Mouse (Mus musculus): ENCODE data around the gene Fars2. TPM values are rescaled to one million over a fixed set of nuclear protein-coding genes. Genes with fewer than 3 reads are reported as not detected.

Fars2 gene
- polyA plus RNA-seq, 1 experiment from 2014 or later, result 26.5 TPM

DNA sequence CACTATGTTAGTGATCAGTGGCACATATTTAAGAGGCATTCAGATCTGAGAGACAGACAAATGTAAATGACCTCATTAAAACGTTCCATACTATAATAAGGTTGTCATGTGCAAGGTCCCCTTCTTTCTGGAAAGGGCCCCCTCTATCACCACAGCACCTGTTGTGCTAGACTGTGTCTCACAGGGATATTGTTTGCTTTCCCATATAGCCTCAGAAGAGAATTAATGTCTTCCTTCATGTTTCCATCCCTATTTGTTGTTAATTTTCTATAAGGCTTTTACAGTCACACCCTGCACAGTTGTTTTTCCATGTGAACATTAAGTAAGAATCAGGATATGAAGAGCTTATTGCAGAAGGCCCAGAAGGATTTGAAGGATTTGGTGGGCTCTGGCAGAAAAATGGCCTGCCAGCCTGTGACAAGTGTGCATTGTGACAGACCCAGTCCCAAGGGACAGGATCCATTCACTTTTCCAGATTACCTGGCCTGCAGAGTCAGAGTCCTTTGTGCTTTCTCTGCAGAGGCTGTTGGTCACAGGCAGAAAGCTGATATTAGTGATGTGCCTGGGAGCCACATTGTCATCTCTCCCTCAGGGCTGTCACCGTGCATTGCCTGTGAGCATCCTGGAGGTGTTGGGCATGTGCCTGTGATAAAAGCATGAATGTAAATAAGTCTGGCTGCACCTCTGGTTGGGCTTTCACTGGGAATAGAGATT lies 352.4 kb downstream of the Fars2 start:
- Histone ChIP-seq H3K27me3 (ENCODE audit: poor library complexity, severe bottlenecking) (no peaks in the 10 kb centered on the region), H3K27ac (no peak overlapping the region), H3K36me3 (replicated peaks) (no peaks in the 10 kb centered on the region), H3K4me3 (no peak overlapping the region), H3K4me1 (no peaks in the 10 kb centered on the region; the same call in 1 of the 2 replicates), H3K9me3 (no peaks in the 10 kb centered on the region)
- 83% methylated on average over 2 of the region's 2 CpGs for WGBS
- no peak for DNase-seq (ENCODE audit: extremely low spot score, low spot score)

DNA sequence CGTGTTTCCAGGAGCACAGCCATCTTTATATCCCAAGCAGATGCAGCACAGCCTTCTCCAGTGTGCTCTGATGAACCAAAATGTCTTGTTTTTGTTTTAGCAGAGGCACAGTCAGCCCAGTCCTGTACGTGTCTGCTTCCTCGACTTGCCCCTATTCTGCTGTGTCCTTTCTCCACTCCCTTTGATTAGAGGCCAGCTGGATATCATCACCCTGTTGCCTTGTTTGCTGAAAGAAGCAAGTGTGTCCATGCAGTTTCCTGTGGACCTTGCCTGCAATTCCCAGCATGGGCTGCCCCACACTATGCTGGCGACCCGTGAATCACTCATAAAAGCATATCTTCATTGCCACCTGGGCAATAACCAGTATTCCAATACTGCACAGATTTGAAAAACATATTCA lies 360.4 kb downstream of the Fars2 start:
- Histone ChIP-seq H3K4me1 (no peaks in the 10 kb centered on the region), H3K27ac (no peak overlapping the region), H3K9me3 (no peaks in the 10 kb centered on the region), H3K27me3 (ENCODE audit: poor library complexity, severe bottlenecking) (no peaks in the 10 kb centered on the region), H3K36me3 (replicated peaks) (no peaks in the 10 kb centered on the region), H3K4me3 (no peak overlapping the region)
- DNase-seq (ENCODE audit: extremely low spot score, low spot score), result no peak
- WGBS, result 88% methylated on average over 5 of the region's 5 CpGs

DNA sequence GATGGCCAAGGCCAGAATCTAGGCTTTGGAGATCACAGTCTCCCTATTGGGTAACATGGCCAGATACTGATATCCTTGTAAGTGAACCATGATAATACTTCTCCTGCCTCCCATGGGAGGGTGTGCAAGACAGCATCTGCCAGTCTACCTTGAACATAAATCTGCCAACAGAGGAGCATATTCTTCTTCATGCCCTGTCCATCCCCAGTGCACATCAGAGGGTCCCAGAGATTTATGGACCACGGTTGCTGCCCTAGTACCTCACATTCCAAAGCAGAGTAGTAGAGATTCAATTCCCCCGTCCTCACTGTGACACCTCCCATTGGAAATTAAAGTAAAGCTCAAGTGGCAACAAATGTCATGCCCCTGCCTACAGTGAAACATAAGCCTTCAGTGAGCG lies 361.0 kb downstream of the Fars2 start:
- no peaks in the 10 kb centered on the region for H3K9me3 ChIP-seq
- 87% methylated on average over 3 of the region's 3 CpGs for WGBS
- no peaks in the 10 kb centered on the region for H3K27me3 ChIP-seq (ENCODE audit: poor library complexity, severe bottlenecking)
- no peak overlapping the region for H3K27ac ChIP-seq
- no peaks in the 10 kb centered on the region for H3K4me1 ChIP-seq
- H3K36me3 ChIP-seq (replicated peaks), result no peaks in the 10 kb centered on the region
- no peak overlapping the region for H3K4me3 ChIP-seq
- DNase-seq (ENCODE audit: extremely low spot score, low spot score), result no peak

- 87% methylated on average over 2 of the region's 2 CpGs for WGBS
- no peaks in the 10 kb centered on the region for H3K36me3 ChIP-seq (replicated peaks)
- no peaks in the 10 kb centered on the region for H3K9me3 ChIP-seq
- no peak overlapping the region for H3K4me3 ChIP-seq
- no peaks in the 10 kb centered on the region for H3K27me3 ChIP-seq (ENCODE audit: poor library complexity, severe bottlenecking)
- DNase-seq (ENCODE audit: extremely low spot score, low spot score), result no peak
- no peaks in the 10 kb centered on the region for H3K4me1 ChIP-seq
- no peak overlapping the region for H3K27ac ChIP-seq
Observed at GRCm38 (mm10) chr13:36480101-36480500, 362.9 kb downstream of the Fars2 start.

DNA sequence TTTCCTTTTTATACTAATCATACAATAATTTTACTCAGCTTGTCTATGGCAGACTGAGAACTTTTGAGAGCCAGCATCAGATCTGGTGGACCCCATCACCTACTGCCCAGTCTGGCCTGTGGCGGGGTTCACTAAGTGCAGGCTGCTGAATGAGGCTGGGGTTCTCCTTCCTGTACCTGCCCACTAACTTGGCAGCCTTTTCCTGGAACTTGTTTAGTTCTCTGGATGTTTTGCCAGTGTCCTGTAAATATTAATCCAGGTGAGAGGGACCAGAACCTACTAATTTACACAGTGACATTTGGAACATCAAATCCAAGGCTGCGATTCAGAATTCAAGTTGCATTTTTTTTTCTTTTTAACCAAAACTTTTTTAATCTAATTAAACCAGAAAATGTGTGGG lies 367.2 kb downstream of the Fars2 start:
- Histone ChIP-seq H3K27ac (no peak overlapping the region), H3K27me3 (ENCODE audit: poor library complexity, severe bottlenecking) (no peaks in the 10 kb centered on the region), H3K36me3 (replicated peaks) (no peaks in the 10 kb centered on the region), H3K9me3 (no peaks in the 10 kb centered on the region), H3K4me3 (no peak overlapping the region), H3K4me1 (no peaks in the 10 kb centered on the region)
- DNase-seq (ENCODE audit: extremely low spot score, low spot score), result no peak
- WGBS, result 92% methylated on average over 2 of the region's 2 CpGs

DNA sequence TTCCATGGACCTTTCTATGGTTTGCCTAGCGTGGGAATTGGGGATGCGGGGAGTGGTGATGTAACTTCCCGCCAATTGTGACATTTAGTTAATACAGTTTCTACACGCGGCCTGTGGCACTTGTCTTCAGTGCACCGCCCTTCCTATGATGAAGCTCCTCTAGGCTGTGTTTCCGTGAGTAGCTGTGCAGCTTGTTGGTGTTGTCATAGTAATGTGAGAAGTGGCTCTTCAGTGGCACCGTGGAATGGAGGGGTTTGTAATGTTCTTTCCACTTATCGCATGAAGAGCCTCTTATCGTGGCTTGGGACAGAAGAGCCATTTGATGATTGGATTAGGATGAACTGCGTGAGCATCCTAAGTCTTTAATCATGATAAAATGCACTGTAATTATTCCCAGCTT lies 369.5 kb downstream of the Fars2 start:
- Histone ChIP-seq H3K9me3 (no peaks in the 10 kb centered on the region), H3K27me3 (ENCODE audit: poor library complexity, severe bottlenecking) (no peaks in the 10 kb centered on the region), H3K4me1 (peaks cover 10% of the 10 kb centered on the region), H3K27ac (no peak overlapping the region), H3K36me3 (replicated peaks) (no peaks in the 10 kb centered on the region), H3K4me3 (no peak overlapping the region)
- no peak for DNase-seq (ENCODE audit: extremely low spot score, low spot score)
- 94% methylated on average over 11 of the region's 11 CpGs for WGBS

DNA sequence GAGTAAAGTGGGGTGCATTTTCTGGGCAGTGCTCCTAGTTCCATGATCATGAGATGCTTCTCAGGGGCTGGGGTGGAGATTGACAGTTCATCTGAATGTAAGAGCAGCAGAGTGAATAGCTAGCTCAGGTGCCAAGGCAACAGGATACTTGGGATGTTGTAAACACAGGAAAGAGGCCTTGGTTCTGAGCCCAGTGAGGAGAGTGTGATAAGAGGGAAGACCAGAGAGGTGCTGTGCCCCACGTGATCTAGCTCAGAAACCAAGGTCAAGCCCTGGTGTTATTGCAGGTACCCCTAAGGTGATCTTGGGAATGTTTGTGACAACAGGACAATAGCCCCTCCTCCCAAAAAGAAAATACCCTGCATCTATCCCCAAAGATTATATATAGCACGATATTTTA lies 372.2 kb downstream of the Fars2 start:
- DNase-seq (ENCODE audit: extremely low spot score, low spot score), result no peak
- H3K9me3 ChIP-seq, result no peaks in the 10 kb centered on the region
- H3K27ac ChIP-seq, result no peak overlapping the region
- H3K4me3 ChIP-seq, result no peak overlapping the region
- WGBS, result 82% methylated on average over 2 of the region's 2 CpGs
- peaks cover 10% of the 10 kb centered on the region for H3K4me1 ChIP-seq
- H3K36me3 ChIP-seq (replicated peaks), result no peaks in the 10 kb centered on the region
- no peaks in the 10 kb centered on the region for H3K27me3 ChIP-seq (ENCODE audit: poor library complexity, severe bottlenecking)

DNA sequence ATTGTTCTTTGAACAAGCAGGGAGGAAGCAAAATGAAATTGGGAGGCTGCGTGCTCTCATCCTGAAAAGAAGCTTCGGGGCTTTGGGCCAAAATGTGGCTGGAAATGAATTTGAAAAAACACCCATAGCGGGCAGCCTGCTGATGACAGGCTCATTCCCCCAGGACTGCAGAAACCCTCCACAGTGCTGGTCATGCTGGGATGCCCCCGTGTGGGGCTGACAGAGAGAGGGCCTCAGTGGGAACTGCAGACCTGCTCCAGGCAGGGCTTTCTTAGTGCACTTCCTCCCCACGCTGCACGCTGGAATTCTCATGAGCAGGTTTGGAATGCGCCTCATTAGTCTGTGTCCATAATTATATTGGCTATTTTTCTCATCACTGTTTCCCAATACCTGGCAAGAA lies 373.4 kb downstream of the Fars2 start:
- no peaks in the 10 kb centered on the region for H3K9me3 ChIP-seq
- H3K4me3 ChIP-seq, result no peak overlapping the region
- H3K4me1 ChIP-seq, result peaks cover 10% of the 10 kb centered on the region
- 70% methylated on average over 7 of the region's 7 CpGs for WGBS
- 0 out of 2 replicates have a peak overlapping the region, but pooled peaks have one; percentile 16 for H3K27ac ChIP-seq
- H3K27me3 ChIP-seq (ENCODE audit: poor library complexity, severe bottlenecking), result no peaks in the 10 kb centered on the region
- no peak for DNase-seq (ENCODE audit: extremely low spot score, low spot score)
- no peaks in the 10 kb centered on the region for H3K36me3 ChIP-seq (replicated peaks)

DNA sequence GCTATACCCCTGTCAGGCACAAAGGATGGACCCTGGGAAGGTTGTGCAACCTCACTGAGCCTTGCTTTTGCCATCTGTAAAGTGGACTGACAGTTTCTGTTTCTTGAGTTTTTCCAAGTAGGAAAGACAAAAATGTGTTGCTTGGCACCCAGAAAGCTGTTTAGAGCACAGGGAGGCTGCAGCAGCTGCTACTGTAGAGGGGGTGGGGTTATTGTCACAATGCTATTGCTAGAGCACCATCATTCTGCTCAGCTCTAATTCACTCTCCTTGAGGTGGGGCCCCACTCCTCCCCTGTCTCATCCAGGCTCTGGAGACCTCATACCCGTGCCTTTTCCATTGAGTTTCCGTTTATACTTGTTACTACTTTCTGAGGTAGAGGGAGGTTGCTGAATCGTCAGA lies 375.2 kb downstream of the Fars2 start:
- H3K27me3 ChIP-seq (ENCODE audit: poor library complexity, severe bottlenecking), result no peaks in the 10 kb centered on the region
- no peaks in the 10 kb centered on the region for H3K9me3 ChIP-seq
- no peak for DNase-seq (ENCODE audit: extremely low spot score, low spot score)
- WGBS, result 83% methylated on average over 3 of the region's 3 CpGs
- H3K4me1 ChIP-seq, result peaks cover 10% of the 10 kb centered on the region
- H3K4me3 ChIP-seq, result no peak overlapping the region
- H3K36me3 ChIP-seq (replicated peaks), result no peaks in the 10 kb centered on the region
- no peak overlapping the region for H3K27ac ChIP-seq

GRCm38 (mm10) chr13:36493294-36493693 lies 376.1 kb downstream of the Fars2 start:
- H3K27ac ChIP-seq, result no peak overlapping the region
- 84% methylated on average over 2 of the region's 2 CpGs for WGBS

DNA sequence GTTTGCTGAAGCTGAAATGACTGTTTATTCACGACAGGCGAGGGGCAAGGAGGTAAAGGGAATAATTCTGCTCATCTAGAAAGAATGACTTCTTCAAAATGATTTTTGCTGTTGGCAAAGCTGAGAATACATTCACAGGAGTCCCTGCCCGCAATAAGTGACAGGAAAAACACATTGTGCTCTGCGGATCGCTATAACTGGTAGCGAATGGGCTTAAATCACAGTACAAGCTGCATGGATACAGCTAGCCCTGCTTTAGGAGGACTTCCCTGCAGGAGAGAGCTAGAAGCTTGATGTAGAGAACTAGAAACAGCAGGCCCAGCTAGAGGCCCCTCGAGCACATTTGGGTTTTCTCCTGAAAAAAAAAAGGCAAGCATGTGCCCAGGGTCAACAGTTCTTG lies 376.6 kb downstream of the Fars2 start:
- WGBS, result 89% methylated on average over 7 of the region's 7 CpGs
- no peaks in the 10 kb centered on the region for H3K36me3 ChIP-seq (replicated peaks)
- no peak for DNase-seq (ENCODE audit: extremely low spot score, low spot score)
- no peak overlapping the region for H3K27ac ChIP-seq
- H3K9me3 ChIP-seq, result no peaks in the 10 kb centered on the region
- no peaks in the 10 kb centered on the region for H3K27me3 ChIP-seq (ENCODE audit: poor library complexity, severe bottlenecking)
- H3K4me1 ChIP-seq, result peaks cover 10% of the 10 kb centered on the region
- no peak overlapping the region for H3K4me3 ChIP-seq

More at GRCm38 (mm10) chr13:36493294-36493693, 376.1 kb downstream of the Fars2 start:
- Histone ChIP-seq H3K4me1 (peaks cover 10% of the 10 kb centered on the region), H3K9me3 (no peaks in the 10 kb centered on the region), H3K27me3 (ENCODE audit: poor library complexity, severe bottlenecking) (no peaks in the 10 kb centered on the region), H3K36me3 (replicated peaks) (no peaks in the 10 kb centered on the region), H3K4me3 (no peak overlapping the region)
- no peak for DNase-seq (ENCODE audit: extremely low spot score, low spot score)

DNA sequence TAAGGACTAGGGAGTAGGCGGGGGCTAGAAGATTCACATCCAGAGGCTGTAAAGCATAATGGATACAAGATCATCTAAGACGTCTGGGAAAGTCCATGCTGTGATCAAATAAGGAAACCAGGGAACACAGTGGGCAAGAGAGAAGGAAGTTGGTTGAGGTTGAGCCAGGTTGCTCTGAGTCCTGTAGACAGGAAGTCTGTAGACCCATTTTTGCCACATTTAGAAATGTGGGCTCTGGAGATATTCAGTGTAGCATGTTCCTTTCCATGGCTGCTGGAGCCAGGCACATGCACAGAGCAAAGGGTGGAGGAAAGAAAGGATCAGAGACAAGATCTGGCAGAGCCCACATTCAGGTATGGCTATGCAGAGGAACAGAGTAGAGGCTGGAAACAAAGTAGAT lies 378.8 kb downstream of the Fars2 start:
- DNase-seq (ENCODE audit: extremely low spot score, low spot score), result no peak
- no peak overlapping the region for H3K4me3 ChIP-seq
- H3K9me3 ChIP-seq, result no peaks in the 10 kb centered on the region
- no peaks in the 10 kb centered on the region for H3K27me3 ChIP-seq (ENCODE audit: poor library complexity, severe bottlenecking)
- peaks cover 9% of the 10 kb centered on the region for H3K4me1 ChIP-seq
- WGBS, result 88% methylated on average over 2 of the region's 2 CpGs
- no peak overlapping the region for H3K27ac ChIP-seq
- no peaks in the 10 kb centered on the region for H3K36me3 ChIP-seq (replicated peaks)

- 97% methylated on average over 4 of the region's 4 CpGs for WGBS
- Histone ChIP-seq H3K27ac (no peak overlapping the region), H3K36me3 (replicated peaks) (no peaks in the 10 kb centered on the region), H3K9me3 (no peaks in the 10 kb centered on the region), H3K27me3 (ENCODE audit: poor library complexity, severe bottlenecking) (no peaks in the 10 kb centered on the region), H3K4me1 (peaks cover 10% of the 10 kb centered on the region), H3K4me3 (no peak overlapping the region)
- DNase-seq (ENCODE audit: extremely low spot score, low spot score), result no peak
Observed at GRCm38 (mm10) chr13:36497346-36497745, 380.1 kb downstream of the Fars2 start.
